Mouse (Mus musculus) testis, adult 2 months (tissue): Measurements from ENCODE around the gene S100pbp. TPM values are rescaled to one million over a fixed set of nuclear protein-coding genes. Genes with fewer than 3 reads are reported as not detected.

Experiments
- H3K27ac ChIP-seq: fragments of 200-500 bp; 2 replicates; pipeline ENCODE4 v1.5.1; 2012; ENCODE audit warnings: low read depth, low read length; ENCODE audit not compliant: control insufficient read depth, insufficient read depth
- H3K27me3 ChIP-seq: fragments of 200-500 bp; 2 replicates; pipeline ENCODE4 v1.6.1; 2012; ENCODE audit warnings: mild to moderate bottlenecking, low read length, moderate library complexity; ENCODE audit not compliant: control insufficient read depth, insufficient read depth
- H3K36me3 ChIP-seq: fragments of 200-500 bp; 2 replicates; pipeline ENCODE4 v1.6.1; 2012; ENCODE audit warnings: mild to moderate bottlenecking, low read length; ENCODE audit not compliant: control insufficient read depth, insufficient read depth
- H3K4me1 ChIP-seq: fragments of 200-500 bp; 2 replicates; pipeline ENCODE4 v1.6.1; 2012; ENCODE audit warnings: low read length; ENCODE audit not compliant: control insufficient read depth, insufficient read depth
- H3K4me3 ChIP-seq: fragments of 200-500 bp; 2 replicates; pipeline ENCODE4 v1.5.1; 2012; ENCODE audit warnings: low read depth, mild to moderate bottlenecking, low read length, moderate library complexity, mixed read lengths; ENCODE audit not compliant: control insufficient read depth
- CTCF ChIP-seq: fragments of 200-500 bp; IDR thresholded peaks from 2 replicates; pipeline ENCODE4 v1.5.1; 2012; ENCODE audit warnings: low read depth, mild to moderate bottlenecking, inconsistent platforms, low read length, moderate library complexity; ENCODE audit not compliant: control insufficient read depth, insufficient read depth, insufficient replicate concordance
- POLR2A ChIP-seq: fragments of 200-500 bp; IDR thresholded peaks from 2 replicates; pipeline ENCODE4 v1.6.1; 2012; ENCODE audit warnings: low read depth, mild to moderate bottlenecking, inconsistent platforms, low read length, moderate library complexity; ENCODE audit not compliant: control insufficient read depth
- polyA plus RNA-seq: library from polyadenylated mRNA; depleted of rRNA; stranded (reverse); fragments of >200 nt; gene quantifications from 2 replicates; pipeline ENCODE4 v1.2.3, GENCODE M21; 2012

Gene S100pbp
- polyA plus RNA-seq, 1 experiment, result 34.6 TPM

- Histone ChIP-seq H3K36me3 (peaks cover 1% of the 10 kb centered on the region), H3K27me3 (no peaks in the 10 kb centered on the region)
Measured at GRCm38 (mm10) chr4:129145943-129146342, 43.6 kb downstream of the S100pbp start.

DNA sequence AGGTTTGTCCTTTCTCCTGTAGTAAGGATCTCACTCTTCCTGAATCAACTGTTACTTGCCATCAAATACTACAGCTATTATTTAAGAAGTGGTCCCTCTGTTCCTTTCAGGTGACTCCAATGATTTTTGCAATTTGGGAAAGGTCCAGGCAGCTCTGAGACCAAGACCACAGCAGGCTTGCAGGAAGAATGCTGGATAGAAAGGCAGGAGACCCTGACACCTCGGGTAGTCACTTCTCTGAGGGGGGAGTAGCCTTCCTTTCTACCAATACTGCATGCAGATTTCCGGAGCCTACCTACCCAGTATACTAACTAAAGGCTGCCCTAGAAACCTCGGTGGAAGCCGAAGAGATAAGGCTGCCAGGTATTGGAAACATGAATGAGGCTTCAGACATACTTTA, 44.1 kb downstream of the S100pbp start:
- Histone ChIP-seq H3K36me3 (no peaks in the 10 kb centered on the region; the same call in none of the 2 replicates), H3K4me1 (peaks cover 2% of the 10 kb centered on the region; the same call in 1 of the 2 replicates), H3K27me3 (no peaks in the 10 kb centered on the region), H3K4me3 (no peak overlapping the region), H3K27ac (no peak overlapping the region)
- TF ChIP-seq POLR2A, result no peak
- TF ChIP-seq CTCF, result no peak

More at GRCm38 (mm10) chr4:129145943-129146342, 43.6 kb downstream of the S100pbp start:
- Histone ChIP-seq H3K4me3 (no peak overlapping the region), H3K4me1 (peaks cover 2% of the 10 kb centered on the region; the same call in 1 of the 2 replicates), H3K27ac (no peak overlapping the region)
- TF ChIP-seq POLR2A (no peak), CTCF (no peak)

DNA sequence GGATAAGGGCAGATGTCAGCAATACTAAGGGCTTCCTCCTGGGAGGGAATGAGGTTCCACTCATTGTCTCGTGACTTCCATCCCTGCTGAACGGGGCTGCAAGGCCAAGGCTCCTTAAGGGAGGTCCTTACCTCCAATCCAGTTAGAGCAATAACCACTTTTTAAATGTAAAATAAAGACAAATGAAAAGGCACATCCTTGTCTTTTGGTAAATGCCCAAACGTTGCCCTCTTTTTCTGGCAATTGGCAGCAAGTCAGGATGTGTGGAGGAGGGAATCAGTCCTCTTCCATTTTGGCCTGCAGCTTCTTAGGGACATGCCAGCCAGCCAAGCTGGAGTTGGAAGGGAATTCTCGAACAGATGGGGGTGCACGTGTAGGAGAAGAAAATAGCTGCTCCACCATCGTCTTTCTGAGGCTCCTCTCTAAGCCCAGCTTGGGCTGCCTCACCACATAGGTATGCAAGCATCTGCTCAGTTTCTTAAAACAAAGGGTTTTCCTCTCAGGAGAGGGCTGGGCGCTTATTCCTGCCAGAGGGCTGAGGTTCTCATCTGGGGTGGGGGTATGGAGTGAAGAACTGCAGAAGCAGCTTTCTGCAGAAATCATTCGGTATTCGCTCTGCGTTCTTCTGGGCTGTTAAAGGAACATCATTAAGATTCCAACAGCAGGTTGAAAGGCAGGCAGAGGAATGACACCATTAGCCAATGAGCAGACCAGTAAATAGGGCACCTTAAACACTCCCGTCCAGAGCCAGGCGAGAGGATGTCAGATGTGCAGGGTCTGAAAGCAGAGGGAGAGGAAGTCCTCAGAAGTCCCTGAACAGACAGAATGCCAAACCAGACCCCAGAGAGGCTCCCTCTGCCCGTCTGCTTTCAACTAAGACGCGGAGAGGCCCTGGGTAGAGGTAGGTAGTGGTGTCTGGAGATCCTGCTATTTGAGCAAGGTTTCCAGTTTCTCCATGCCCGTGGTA, 44.8 kb downstream of the S100pbp start:
- peaks cover 2% of the 10 kb centered on the region; the same call in 1 of the 2 replicates for H3K4me1 ChIP-seq
- H3K27me3 ChIP-seq, result no peaks in the 10 kb centered on the region
- H3K4me3 ChIP-seq, result no peak overlapping the region
- no peaks in the 10 kb centered on the region; the same call in none of the 2 replicates for H3K36me3 ChIP-seq
- TF ChIP-seq POLR2A (no peak), CTCF (no peak)
- H3K27ac ChIP-seq, result no peak overlapping the region

- Histone ChIP-seq H3K27ac (no peak overlapping the region), H3K36me3 (no peaks in the 10 kb centered on the region; the same call in none of the 2 replicates), H3K27me3 (no peaks in the 10 kb centered on the region), H3K4me3 (no peak overlapping the region), H3K4me1 (peaks cover 2% of the 10 kb centered on the region; the same call in 1 of the 2 replicates)
- TF ChIP-seq CTCF (no peak), POLR2A (no peak)
Measured at GRCm38 (mm10) chr4:129143509-129143908, 46.0 kb downstream of the S100pbp start.

DNA sequence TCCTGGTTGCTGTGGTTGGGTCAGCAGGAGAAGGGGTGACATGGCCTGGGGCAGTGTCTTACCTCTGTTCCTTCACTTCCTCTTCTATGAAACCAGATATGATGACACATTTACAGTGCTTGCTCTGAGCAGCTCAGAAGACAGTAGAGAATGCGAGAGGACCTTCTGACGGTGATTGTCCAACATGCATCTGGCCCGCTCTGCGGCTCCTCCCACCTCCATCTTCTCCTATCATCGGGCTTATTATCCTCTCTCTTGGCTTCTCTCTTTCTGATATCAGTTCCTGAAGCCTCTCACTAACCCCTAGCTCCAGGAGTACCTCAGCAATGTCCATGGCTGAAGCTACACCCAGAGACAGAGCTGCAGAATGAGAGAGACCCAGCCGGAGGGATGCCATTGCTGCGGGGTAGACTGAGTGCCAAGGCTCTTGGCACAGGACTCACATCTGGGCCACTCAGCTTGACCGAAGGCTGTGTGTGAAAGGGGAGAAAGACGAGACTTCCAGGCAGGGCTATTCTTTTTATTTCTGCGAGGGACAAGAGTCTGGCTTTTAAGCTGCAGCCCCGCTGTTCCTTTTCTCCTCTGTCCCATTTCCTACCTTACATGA, 47.0 kb downstream of the S100pbp start:
- Histone ChIP-seq H3K27me3 (no peaks in the 10 kb centered on the region), H3K4me3 (no peak overlapping the region), H3K4me1 (peaks cover 4% of the 10 kb centered on the region), H3K36me3 (no peaks in the 10 kb centered on the region), H3K27ac (no peak overlapping the region; the same call in 1 of the 2 replicates)
- TF ChIP-seq CTCF, result no peak
- TF ChIP-seq POLR2A, result no peak

DNA sequence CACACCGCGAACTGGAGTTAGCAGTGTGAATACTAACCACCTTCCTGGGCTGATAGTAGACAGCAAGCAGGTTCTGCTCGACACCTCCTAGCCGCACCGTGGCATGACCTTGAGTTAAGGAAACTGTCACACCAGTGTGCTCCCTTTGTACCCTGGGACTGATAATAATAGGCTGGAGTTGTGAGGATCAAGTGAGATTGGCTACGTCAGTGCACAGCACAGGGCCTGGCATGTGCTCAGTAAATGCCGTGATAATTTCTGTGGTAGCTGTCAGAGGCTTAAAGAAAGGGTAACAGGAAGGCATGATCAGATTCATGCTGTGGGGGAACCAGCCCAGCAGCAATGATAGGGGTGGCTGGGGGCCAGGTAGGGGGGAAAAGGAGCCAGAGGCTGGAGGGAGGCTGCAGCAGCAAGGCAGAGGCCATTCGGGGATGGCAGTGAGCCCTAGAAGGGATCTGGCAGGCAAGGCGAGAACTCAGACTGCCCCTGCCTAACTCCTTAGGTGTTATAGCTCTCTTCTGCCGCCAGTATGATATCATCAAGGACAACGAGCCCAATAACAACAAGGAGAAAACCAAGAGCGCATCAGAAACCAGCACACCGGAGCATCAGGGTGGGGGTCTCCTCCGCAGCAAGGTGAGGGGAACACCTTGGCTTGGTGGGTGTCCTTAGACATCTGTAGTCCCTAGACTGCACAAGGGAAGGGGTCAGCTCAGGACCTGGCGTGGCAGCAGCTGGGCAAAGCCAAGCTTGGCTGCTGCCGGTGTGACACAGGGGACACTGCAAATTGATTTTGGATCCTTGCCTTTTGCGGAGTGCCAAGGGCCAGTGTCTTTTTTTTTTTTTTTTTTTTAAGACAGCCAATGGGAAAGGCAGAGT, 47.7 kb downstream of the S100pbp start:
- Histone ChIP-seq H3K27me3 (no peaks in the 10 kb centered on the region), H3K27ac (peak overlapping the region; percentile 67), H3K4me1 (peaks cover 5% of the 10 kb centered on the region), H3K4me3 (no peak overlapping the region), H3K36me3 (no peaks in the 10 kb centered on the region)
- TF ChIP-seq POLR2A (no peak), CTCF (no peak)
